In the genomic region with DNA sequence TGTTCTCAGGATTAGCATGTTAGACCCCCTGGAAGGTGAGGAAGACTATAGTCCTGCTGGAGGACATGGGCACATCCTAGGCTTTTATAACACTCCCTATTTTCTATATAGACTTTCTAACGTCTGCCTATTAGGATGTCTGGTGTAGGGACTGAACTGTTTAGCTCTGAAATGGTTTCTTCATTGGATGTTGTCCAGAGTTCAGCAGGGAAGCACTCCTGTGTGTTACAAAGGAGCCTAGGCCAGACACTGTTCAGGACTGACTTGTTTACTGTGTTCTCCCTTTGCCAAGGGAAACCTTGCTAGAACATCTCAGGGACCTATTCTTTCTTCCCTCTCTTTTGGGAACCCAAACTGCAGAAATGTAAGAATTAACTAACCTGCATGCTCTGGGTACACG, we compare ENCODE assay signal across 8 mouse cellular contexts.
DNase-seq lines count a peak whose midpoint lies in the region; ATAC-seq lines count a peak whose summit lies in the region.

No protein-coding gene starts in this region.

- DNase-seq in kidney, postnatal 25 days = no peak
- no peak for DNase-seq in forebrain, embryonic 10.5 days (ENCODE audit: extremely low spot score, low spot score)
- DNase-seq in thymus, postnatal 10 days (ENCODE audit: low spot score in 2 of 2) = no peak
- no peak for DNase-seq in right cerebral cortex, adult 2 months (ENCODE audit: low spot score in 2 of 2)
- DNase-seq in embryo, embryonic 10.5 days (ENCODE audit: low spot score) = no peak

- peaks cover 44% of the 10 kb centered on the region for H3K4me1 ChIP-seq in kidney, embryonic 16.5 days (ENCODE audit: insufficient read depth, low read length)
- H3K4me1 ChIP-seq in forebrain, embryonic 10.5 days = peaks cover 69% of the 10 kb centered on the region
- peaks cover 51% of the 10 kb centered on the region for H3K4me1 ChIP-seq in hindbrain, embryonic 15.5 days (replicated peaks)
- peaks cover 36% of the 10 kb centered on the region for H3K4me1 ChIP-seq in midbrain, embryonic 16.5 days (ENCODE audit: control insufficient read depth, insufficient read depth, low read length)

- H3K27ac ChIP-seq in kidney, embryonic 16.5 days (ENCODE audit: low read length) = no peak overlapping the region
- H3K27ac ChIP-seq in forebrain, embryonic 10.5 days = peak overlapping the region; percentile 92
- peak overlapping the region; percentile 70 for H3K27ac ChIP-seq in hindbrain, embryonic 15.5 days (replicated peaks)
- peak overlapping the region; percentile 62 for H3K27ac ChIP-seq in midbrain, embryonic 16.5 days (ENCODE audit: low read length)

- H3K9me3 ChIP-seq in kidney, embryonic 16.5 days (ENCODE audit: low read length) = no peaks in the 10 kb centered on the region
- no peaks in the 10 kb centered on the region for H3K9me3 ChIP-seq in forebrain, embryonic 10.5 days
- H3K9me3 ChIP-seq in hindbrain, embryonic 15.5 days = no peaks in the 10 kb centered on the region
- H3K9me3 ChIP-seq in midbrain, embryonic 16.5 days (replicated peaks; ENCODE audit: control insufficient read depth, low read length, poor library complexity, severe bottlenecking) = no peaks in the 10 kb centered on the region

- H3K4me3 ChIP-seq in kidney, embryonic 16.5 days (ENCODE audit: low read length) = peak overlapping the region; percentile 61
- peak overlapping the region; percentile 65 for H3K4me3 ChIP-seq in forebrain, embryonic 10.5 days
- H3K4me3 ChIP-seq in hindbrain, embryonic 15.5 days = peak overlapping the region; percentile 48
- peak overlapping the region; percentile 46 for H3K4me3 ChIP-seq in midbrain, embryonic 16.5 days (ENCODE audit: low read depth, low read length)

- no peaks in the 10 kb centered on the region for H3K36me3 ChIP-seq in kidney, embryonic 16.5 days (ENCODE audit: insufficient read depth, low read length)
- no peaks in the 10 kb centered on the region for H3K36me3 ChIP-seq in forebrain, embryonic 10.5 days (replicated peaks)
- no peaks in the 10 kb centered on the region for H3K36me3 ChIP-seq in hindbrain, embryonic 15.5 days
- H3K36me3 ChIP-seq in midbrain, embryonic 16.5 days (ENCODE audit: control insufficient read depth, insufficient read depth, low read length) = no peaks in the 10 kb centered on the region

- peak overlapping the region; percentile 76 for H3K9ac ChIP-seq in kidney, embryonic 16.5 days (replicated peaks; ENCODE audit: low read length)
- H3K9ac ChIP-seq in hindbrain, embryonic 15.5 days = peak overlapping the region; percentile 51
- peak overlapping the region; percentile 56 for H3K9ac ChIP-seq in midbrain, embryonic 16.5 days (ENCODE audit: low read depth, low read length)

- H3K4me2 ChIP-seq in kidney, embryonic 16.5 days (replicated peaks; ENCODE audit: low read depth, low read length) = peak overlapping the region; percentile 92
- H3K4me2 ChIP-seq in hindbrain, embryonic 15.5 days = peak overlapping the region; percentile 70
- peak overlapping the region; percentile 87 for H3K4me2 ChIP-seq in midbrain, embryonic 16.5 days (ENCODE audit: low read length)

- ATAC-seq in kidney, embryonic 16.5 days (ENCODE audit: low FRiP score, low TSS enrichment) = no peak
- ATAC-seq in hindbrain, embryonic 15.5 days (ENCODE audit: low FRiP score, low read depth) = no peak
- 0 out of 2 replicates have a peak, but pooled peaks have one; percentile 1 for ATAC-seq in midbrain, embryonic 16.5 days

- H3K27me3 ChIP-seq in kidney, embryonic 16.5 days (ENCODE audit: insufficient read depth, low read length) = no peaks in the 10 kb centered on the region
- peaks cover 12% of the 10 kb centered on the region for H3K27me3 ChIP-seq in forebrain, embryonic 10.5 days (ENCODE audit: poor library complexity, severe bottlenecking)
- 0 out of 2 replicates have a peak, but pooled peaks cover 3% of the 10 kb centered on the region for H3K27me3 ChIP-seq in hindbrain, embryonic 15.5 days
- H3K27me3 ChIP-seq in midbrain, embryonic 16.5 days (ENCODE audit: control insufficient read depth, insufficient read depth, low read depth, low read length) = no peaks in the 10 kb centered on the region

- WGBS in kidney, embryonic 16.5 days = 42% methylated on average over 2 of the region's 2 CpGs
- 25% methylated on average over 2 of the region's 2 CpGs for WGBS in forebrain, embryonic 10.5 days
- WGBS in hindbrain, embryonic 15.5 days = 9% methylated on average over 2 of the region's 2 CpGs
- 3% methylated on average over 2 of the region's 2 CpGs for WGBS in midbrain, embryonic 16.5 days
